Mouse (Mus musculus) thymus, adult 2 months (tissue): ENCODE results near the gene Mfsd4b1. TPM values are rescaled to one million over a fixed set of nuclear protein-coding genes. Genes with fewer than 3 reads are reported as not detected.

Experiments used
- DNase-seq: peaks from one replicate; pipeline ENCODE4 v3.0.0; 2021
- H3K27ac ChIP-seq: fragments of 200-500 bp; 2 replicates; pipeline ENCODE4 v1.5.1; 2012; ENCODE audit warnings: low read length, control low read depth; ENCODE audit not compliant: control insufficient read depth, insufficient read depth
- H3K27me3 ChIP-seq: fragments of 200-500 bp; 2 replicates; pipeline ENCODE4 v1.6.1; 2012; ENCODE audit warnings: mild to moderate bottlenecking, low read length, moderate library complexity, mixed read lengths; ENCODE audit not compliant: control insufficient read depth, insufficient read depth
- H3K36me3 ChIP-seq: fragments of 200-500 bp; 2 replicates; pipeline ENCODE4 v1.6.1; 2012; ENCODE audit warnings: mild to moderate bottlenecking, low read length, moderate library complexity; ENCODE audit not compliant: control insufficient read depth, insufficient read depth
- H3K4me1 ChIP-seq: fragments of 200-500 bp; replicated peaks from 2 replicates; pipeline ENCODE4 v1.6.1; 2012; ENCODE audit warnings: low read length; ENCODE audit not compliant: control insufficient read depth, insufficient read depth
- H3K4me3 ChIP-seq: fragments of 200-500 bp; 2 replicates; pipeline ENCODE4 v1.5.1; 2012; ENCODE audit warnings: mild to moderate bottlenecking, low read length, control low read depth, moderate library complexity; ENCODE audit not compliant: control insufficient read depth, insufficient read depth
- CTCF ChIP-seq: fragments of 200-500 bp; IDR thresholded peaks from 2 replicates; pipeline ENCODE4 v1.5.1; 2012; ENCODE audit warnings: mild to moderate bottlenecking, control low read depth, low read length, moderate library complexity, borderline replicate concordance; ENCODE audit not compliant: control insufficient read depth, poor library complexity, insufficient read depth; ENCODE audit errors: extremely low read depth
- POLR2A ChIP-seq: fragments of 200-500 bp; IDR thresholded peaks from 2 replicates; pipeline ENCODE4 v1.6.1; 2012; ENCODE audit warnings: mild to moderate bottlenecking, low read length, control low read depth, moderate library complexity; ENCODE audit not compliant: control insufficient read depth, poor library complexity, insufficient read depth; ENCODE audit errors: extremely low read depth
- whole genome bisulfite sequencing: fragments of 180-500 bp; shearing (Covaris S2); methylation state at CpG from one replicate; pipeline ENCODE4 v1.1.7; 2018; 5-methylcytosine and 5-hydroxymethylcytosine counted together
- polyA plus RNA-seq: library from polyadenylated mRNA; depleted of rRNA; stranded (reverse); fragments of >200 nt; gene quantifications from 2 replicates; pipeline ENCODE4 v1.2.3, GENCODE M21; 2012; rRNA removed

The Mfsd4b1 gene
- polyA plus RNA-seq: 0.96 and 1.4 TPM in 2 replicates

GRCm38 (mm10) chr10:40024554-40025428 is at the start of gene Mfsd4b1:
Gene Mfsd4b1 (minus strand): TSS chr10:40025268.
- H3K4me1 ChIP-seq: peaks cover 9% of the 10 kb centered on the region
- no peaks in the 10 kb centered on the region for H3K27me3 ChIP-seq
- H3K36me3 ChIP-seq: no peaks in the 10 kb centered on the region
- 4% methylated on average over 46 of the region's 46 CpGs for WGBS
- peak within 1 kb of the TSS; percentile 54 for H3K4me3 ChIP-seq
- DNase-seq: peak; percentile 81
- peak; percentile 49; the same call in 1 of the 2 replicates for TF ChIP-seq CTCF
- TF ChIP-seq POLR2A: no peak
- no peak within 1 kb of the TSS for H3K27ac ChIP-seq

- WGBS: 73% methylated on average over 6 of the region's 6 CpGs
- DNase-seq: no peak
- Histone ChIP-seq H3K27ac (no peak overlapping the region), H3K4me1 (peaks cover 14% of the 10 kb centered on the region), H3K27me3 (no peaks in the 10 kb centered on the region), H3K4me3 (no peak overlapping the region), H3K36me3 (peaks cover 8% of the 10 kb centered on the region; the same call in 1 of the 2 replicates)
- no peak for TF ChIP-seq CTCF
- no peak for TF ChIP-seq POLR2A
These were observed 48.5 kb upstream of the Mfsd4b1 start for GRCm38 (mm10) chr10:40073608-40074007.

DNA sequence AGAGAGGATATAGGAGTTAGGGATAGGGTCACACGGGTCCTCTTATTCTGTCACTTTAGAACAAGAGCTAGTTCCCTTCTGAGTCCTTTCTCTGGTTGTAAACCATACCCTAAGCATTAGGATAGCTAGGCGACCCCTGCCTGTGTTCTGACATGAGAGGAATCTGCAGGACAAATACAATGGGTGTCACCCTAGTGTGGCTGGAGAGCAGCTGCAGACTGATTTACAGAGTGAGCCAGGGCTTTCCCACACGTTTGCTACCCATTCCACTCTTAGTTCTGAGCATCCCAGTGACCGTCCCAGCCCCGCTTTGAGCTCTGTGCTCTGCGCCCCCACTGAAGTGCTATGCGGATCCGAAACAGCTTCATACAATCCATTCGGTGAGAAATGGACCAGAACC is 45.6 kb upstream of the Mfsd4b1 start:
- no peaks in the 10 kb centered on the region for H3K27me3 ChIP-seq
- TF ChIP-seq CTCF (no peak), POLR2A (no peak)
- 80% methylated on average over 9 of the region's 9 CpGs for WGBS
- H3K4me1 ChIP-seq: peaks cover 17% of the 10 kb centered on the region
- no peak overlapping the region for H3K4me3 ChIP-seq
- H3K27ac ChIP-seq: no peak overlapping the region
- DNase-seq: no peak
- H3K36me3 ChIP-seq: no peaks in the 10 kb centered on the region

DNA sequence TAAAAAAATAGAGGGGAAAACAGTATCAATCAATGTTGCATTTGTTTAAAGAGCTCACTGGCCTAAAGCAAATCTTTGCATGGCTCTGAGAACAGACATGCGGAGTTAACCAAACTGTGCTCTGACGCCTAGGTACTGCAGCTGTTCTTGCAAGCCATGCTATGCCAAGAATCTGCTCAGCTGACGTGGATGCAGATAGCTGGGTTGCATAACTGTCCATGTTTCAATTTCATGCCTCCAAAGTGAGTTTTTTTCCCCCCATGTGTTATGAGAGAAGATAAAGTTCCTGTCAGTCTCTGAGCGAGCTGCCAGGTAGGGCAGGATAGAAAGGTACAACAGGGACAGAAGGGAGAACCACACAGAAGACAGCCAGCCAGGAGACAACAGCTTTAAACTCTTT is 44.2 kb upstream of the Mfsd4b1 start:
- 73% methylated on average over 4 of the region's 4 CpGs for WGBS

DNA sequence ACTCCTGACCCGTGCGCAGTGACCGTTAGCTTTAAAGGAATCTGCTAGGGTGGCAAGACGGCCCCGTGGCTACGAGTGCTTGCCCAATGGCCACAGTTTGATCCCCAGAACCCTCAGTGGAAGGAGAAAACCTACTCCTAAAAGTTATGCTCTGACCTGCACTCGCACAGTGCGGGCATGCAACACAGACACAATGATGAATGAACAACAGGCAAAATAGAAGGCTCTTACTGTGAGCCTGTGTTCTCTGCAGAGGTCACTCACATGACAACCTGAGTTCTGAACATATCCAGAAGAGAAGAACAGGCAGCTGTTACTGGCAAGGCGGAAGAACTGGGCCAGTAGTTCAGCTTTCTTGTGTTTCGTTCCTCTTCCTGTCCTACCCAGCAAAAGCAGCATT is 43.5 kb upstream of the Mfsd4b1 start:
- H3K4me1 ChIP-seq: peaks cover 17% of the 10 kb centered on the region
- WGBS: 76% methylated on average over 10 of the region's 10 CpGs

More for the DNA sequence above, 44.2 kb upstream of the Mfsd4b1 start:
- H3K27ac ChIP-seq: 0 out of 2 replicates have a peak overlapping the region, but pooled peaks have one; percentile 2
- TF ChIP-seq CTCF (no peak), POLR2A (no peak)
- H3K4me3 ChIP-seq: no peak overlapping the region
- no peaks in the 10 kb centered on the region for H3K27me3 ChIP-seq
- H3K36me3 ChIP-seq: no peaks in the 10 kb centered on the region
- DNase-seq: no peak
- H3K4me1 ChIP-seq: peaks cover 17% of the 10 kb centered on the region

GRCm38 (mm10) chr10:40067529-40067928 is 42.5 kb upstream of the Mfsd4b1 start:
- Histone ChIP-seq H3K4me3 (no peak overlapping the region), H3K36me3 (no peaks in the 10 kb centered on the region), H3K4me1 (peaks cover 15% of the 10 kb centered on the region), H3K27ac (no peak overlapping the region), H3K27me3 (no peaks in the 10 kb centered on the region)
- no peak for DNase-seq
- 97% methylated on average over 1 of the region's 1 CpGs for WGBS
- TF ChIP-seq POLR2A: no peak
- no peak for TF ChIP-seq CTCF

More for the DNA sequence above, 43.5 kb upstream of the Mfsd4b1 start:
- no peak for DNase-seq
- H3K27ac ChIP-seq: no peak overlapping the region
- TF ChIP-seq POLR2A (no peak), CTCF (no peak)
- H3K36me3 ChIP-seq: no peaks in the 10 kb centered on the region
- no peak overlapping the region for H3K4me3 ChIP-seq
- H3K27me3 ChIP-seq: no peaks in the 10 kb centered on the region
